Mouse (Mus musculus): ENCODE results near the gene Xrn2. TPM values are rescaled to one million over a fixed set of nuclear protein-coding genes. Genes with fewer than 3 reads are reported as not detected.
A peak's percentile ranks its signal among the peaks of the same experiment; 100 is the strongest.

Xrn2 gene
- 75.4 and 76.4 TPM in 2 replicates for polyA plus RNA-seq (2015; fragmentation: Nextera tagmentation; extraction: Ambion mirVana)

DNA sequence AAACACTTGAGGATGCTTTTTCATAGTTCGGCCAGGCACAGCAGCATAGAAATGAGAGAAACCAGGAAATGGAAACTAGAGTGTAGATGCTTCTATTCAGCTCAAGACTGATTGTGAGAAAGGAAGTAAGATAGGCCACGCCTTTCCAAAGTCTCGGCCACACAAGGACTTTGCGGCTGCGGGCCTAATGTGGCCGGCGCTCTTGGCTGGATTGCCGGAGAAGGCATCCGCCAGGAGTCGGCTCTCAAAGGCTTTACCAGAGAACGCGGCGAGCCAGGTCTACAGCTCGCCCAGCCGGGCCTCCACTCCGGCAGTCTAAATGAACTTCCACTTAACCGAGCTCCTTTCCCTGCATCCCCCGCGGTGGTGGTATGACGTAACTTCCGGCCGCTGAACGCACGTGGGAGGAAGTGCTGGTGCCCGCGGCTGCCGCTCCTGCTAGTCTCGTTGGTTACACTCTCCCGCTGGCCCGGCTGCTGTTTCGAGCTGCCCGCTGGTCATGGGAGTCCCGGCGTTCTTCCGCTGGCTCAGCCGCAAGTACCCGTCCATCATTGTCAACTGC, at the start of gene Xrn2:
Gene Xrn2, plus strand, starts transcription at position 374 of the 562 bp plus-strand sequence.
- H3K27ac ChIP-seq (ENCODE audit: low read length) = peak within 1 kb of the TSS; percentile 91
- under 1% methylated on average over 37 of the region's 37 CpGs for WGBS
- ATAC-seq = peak; percentile 98

DNA sequence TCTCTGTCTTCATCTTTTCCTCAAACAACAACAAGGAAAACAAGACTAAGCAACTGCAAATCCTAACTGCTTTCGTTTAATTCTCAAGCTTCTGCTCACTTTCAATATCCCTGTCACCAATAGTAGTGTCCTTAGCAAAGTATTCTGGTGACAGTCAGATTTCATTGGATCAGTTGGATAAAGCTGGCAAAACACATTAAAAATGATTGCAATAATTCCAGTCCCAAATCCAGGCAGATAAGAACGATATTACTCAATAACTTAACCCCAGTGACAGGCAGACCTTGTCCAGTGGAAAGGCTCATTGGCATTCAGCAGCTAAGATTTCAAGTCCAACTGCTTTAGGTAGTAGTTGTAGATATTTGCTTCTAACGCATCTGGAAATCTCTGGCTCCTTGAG, 37.8 kb upstream of the Xrn2 start:
- Histone ChIP-seq H3K4me2 (ENCODE audit: low read length) (no peak overlapping the region), H3K4me3 (ENCODE audit: low read depth, low read length) (no peak overlapping the region), H3K4me1 (ENCODE audit: control insufficient read depth, insufficient read depth, low read length) (no peaks in the 10 kb centered on the region), H3K36me3 (ENCODE audit: control insufficient read depth, insufficient read depth, low read length) (no peaks in the 10 kb centered on the region), H3K9me3 (replicated peaks; ENCODE audit: control insufficient read depth, low read length, poor library complexity, severe bottlenecking) (no peaks in the 10 kb centered on the region), H3K27ac (ENCODE audit: low read length) (no peak overlapping the region), H3K9ac (ENCODE audit: low read depth, low read length) (no peak overlapping the region), H3K27me3 (ENCODE audit: control insufficient read depth, insufficient read depth, low read depth, low read length) (no peaks in the 10 kb centered on the region)
- ATAC-seq = no peak
- 87% methylated on average over 3 of the region's 3 CpGs for WGBS

More for the DNA sequence above, at the start of gene Xrn2:
- no peaks in the 10 kb centered on the region for H3K27me3 ChIP-seq (ENCODE audit: control insufficient read depth, insufficient read depth, low read depth, low read length)
- H3K9me3 ChIP-seq (replicated peaks; ENCODE audit: control insufficient read depth, low read length, poor library complexity, severe bottlenecking) = no peaks in the 10 kb centered on the region
- H3K9ac ChIP-seq (ENCODE audit: low read depth, low read length) = peak within 1 kb of the TSS; percentile 93
- peak within 1 kb of the TSS; percentile 96 for H3K4me3 ChIP-seq (ENCODE audit: low read depth, low read length)
- peaks cover 26% of the 10 kb centered on the region for H3K4me1 ChIP-seq (ENCODE audit: control insufficient read depth, insufficient read depth, low read length)
- no peaks in the 10 kb centered on the region for H3K36me3 ChIP-seq (ENCODE audit: control insufficient read depth, insufficient read depth, low read length)
- H3K4me2 ChIP-seq (ENCODE audit: low read length) = peak within 1 kb of the TSS; percentile 77

DNA sequence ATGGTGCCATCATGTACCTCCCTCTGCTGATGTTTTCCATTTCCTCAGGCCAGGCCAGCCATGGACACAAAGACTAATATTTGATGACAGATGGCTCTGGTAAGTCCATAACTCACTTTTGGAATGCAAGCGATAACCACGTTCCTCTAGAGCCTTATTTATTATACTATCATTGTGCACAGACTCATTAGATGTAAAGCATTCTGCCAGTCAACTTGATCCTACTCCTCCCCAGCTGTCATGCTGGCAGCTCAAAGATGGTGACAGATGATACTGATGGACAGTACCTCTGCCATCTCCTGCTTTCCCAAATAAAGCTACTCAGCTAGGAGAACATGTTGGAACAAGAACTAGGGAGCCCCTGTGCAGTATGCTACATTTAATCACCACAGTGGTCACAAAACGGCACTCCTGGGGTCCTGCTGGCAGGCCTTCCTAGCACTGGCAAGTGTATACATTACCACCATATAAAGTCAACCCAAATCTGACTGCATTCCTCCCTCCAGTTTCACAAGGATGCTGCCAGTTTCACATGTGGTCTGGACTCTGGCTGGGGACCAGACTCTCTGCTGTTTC, 37.3 kb upstream of the Xrn2 start:
- no peak overlapping the region for H3K27ac ChIP-seq (ENCODE audit: low read length)
- no peak overlapping the region for H3K4me2 ChIP-seq (ENCODE audit: low read length)
- no peaks in the 10 kb centered on the region for H3K4me1 ChIP-seq (ENCODE audit: control insufficient read depth, insufficient read depth, low read length)
- no peak overlapping the region for H3K9ac ChIP-seq (ENCODE audit: low read depth, low read length)
- ATAC-seq = no peak
- H3K9me3 ChIP-seq (replicated peaks; ENCODE audit: control insufficient read depth, low read length, poor library complexity, severe bottlenecking) = no peaks in the 10 kb centered on the region
- 82% methylated on average over 3 of the region's 3 CpGs for WGBS
- H3K4me3 ChIP-seq (ENCODE audit: low read depth, low read length) = no peak overlapping the region
- no peaks in the 10 kb centered on the region for H3K27me3 ChIP-seq (ENCODE audit: control insufficient read depth, insufficient read depth, low read depth, low read length)
- H3K36me3 ChIP-seq (ENCODE audit: control insufficient read depth, insufficient read depth, low read length) = no peaks in the 10 kb centered on the region

DNA sequence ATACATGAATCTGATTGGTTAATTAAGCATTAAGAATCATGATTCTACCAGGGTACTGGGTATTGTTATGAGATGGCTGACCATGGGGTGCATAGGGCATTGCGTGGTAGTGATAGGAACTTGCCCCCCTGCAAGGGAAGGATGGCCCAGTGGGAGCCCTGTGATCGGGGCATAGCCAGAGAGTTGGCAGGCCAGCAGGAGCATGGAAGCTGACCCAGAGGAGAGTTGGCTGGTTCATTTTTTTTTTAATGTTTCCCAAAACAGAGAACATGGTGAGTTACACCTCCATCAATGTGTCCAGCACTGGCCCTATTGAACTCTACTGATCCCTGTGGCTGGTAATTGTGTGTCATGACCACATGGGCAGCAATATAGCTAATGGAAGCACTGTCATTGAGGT, 30.0 kb upstream of the Xrn2 start:
- WGBS = 97% methylated on average over 2 of the region's 2 CpGs
- Histone ChIP-seq H3K4me2 (ENCODE audit: low read length) (no peak overlapping the region), H3K9ac (ENCODE audit: low read depth, low read length) (no peak overlapping the region), H3K36me3 (ENCODE audit: control insufficient read depth, insufficient read depth, low read length) (no peaks in the 10 kb centered on the region), H3K27ac (ENCODE audit: low read length) (no peak overlapping the region), H3K27me3 (ENCODE audit: control insufficient read depth, insufficient read depth, low read depth, low read length) (no peaks in the 10 kb centered on the region), H3K4me3 (ENCODE audit: low read depth, low read length) (no peak overlapping the region), H3K4me1 (ENCODE audit: control insufficient read depth, insufficient read depth, low read length) (no peaks in the 10 kb centered on the region), H3K9me3 (replicated peaks; ENCODE audit: control insufficient read depth, low read length, poor library complexity, severe bottlenecking) (no peaks in the 10 kb centered on the region)
- ATAC-seq = no peak

DNA sequence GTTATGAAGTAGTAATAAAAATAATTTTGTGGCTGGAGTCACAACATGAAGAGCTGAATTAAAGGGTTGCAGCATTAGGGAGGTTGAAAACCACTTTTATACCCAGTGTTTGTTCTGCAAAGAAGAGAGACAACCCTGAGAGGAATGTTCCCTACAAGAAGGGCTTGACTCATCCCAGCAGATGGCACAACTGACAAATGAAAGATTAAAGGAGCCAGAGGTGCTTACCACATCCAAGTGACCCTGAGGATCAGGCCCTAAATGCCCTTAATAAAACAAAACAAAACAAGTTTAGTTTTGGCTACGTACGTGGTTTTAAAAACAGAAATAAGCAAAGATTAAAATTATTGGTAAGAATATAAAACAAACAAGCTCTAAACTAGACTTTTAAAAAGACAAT, 28.0 kb upstream of the Xrn2 start:
- Histone ChIP-seq H3K9ac (ENCODE audit: low read depth, low read length) (no peak overlapping the region), H3K36me3 (ENCODE audit: control insufficient read depth, insufficient read depth, low read length) (no peaks in the 10 kb centered on the region), H3K27me3 (ENCODE audit: control insufficient read depth, insufficient read depth, low read depth, low read length) (no peaks in the 10 kb centered on the region), H3K4me3 (ENCODE audit: low read depth, low read length) (no peak overlapping the region), H3K9me3 (replicated peaks; ENCODE audit: control insufficient read depth, low read length, poor library complexity, severe bottlenecking) (no peaks in the 10 kb centered on the region), H3K27ac (ENCODE audit: low read length) (no peak overlapping the region), H3K4me1 (ENCODE audit: control insufficient read depth, insufficient read depth, low read length) (no peaks in the 10 kb centered on the region), H3K4me2 (ENCODE audit: low read length) (no peak overlapping the region)
- ATAC-seq = no peak
- WGBS = 98% methylated on average over 2 of the region's 2 CpGs

DNA sequence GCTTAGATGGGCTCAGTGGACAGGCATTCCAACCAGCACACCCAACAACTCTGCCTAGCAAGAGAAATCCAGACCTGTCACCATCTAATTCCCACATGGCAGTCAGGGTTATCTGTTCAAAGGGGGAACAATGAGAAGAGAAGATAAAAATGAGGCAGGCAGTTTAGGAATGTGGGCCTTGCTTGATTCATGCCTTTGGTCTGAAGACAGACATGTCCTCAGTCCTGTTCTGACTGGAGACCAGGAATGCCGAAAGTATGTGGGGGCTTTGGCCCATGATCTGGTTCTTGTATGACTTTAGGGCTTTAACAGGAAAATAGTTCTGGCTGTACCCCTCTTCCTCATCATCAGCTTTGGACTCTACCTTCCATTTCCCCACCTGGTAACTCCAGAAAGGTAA, 27.0 kb upstream of the Xrn2 start:
- H3K9ac ChIP-seq (ENCODE audit: low read depth, low read length) = no peak overlapping the region
- H3K27ac ChIP-seq (ENCODE audit: low read length) = no peak overlapping the region
- no peaks in the 10 kb centered on the region for H3K4me1 ChIP-seq (ENCODE audit: control insufficient read depth, insufficient read depth, low read length)
- H3K27me3 ChIP-seq (ENCODE audit: control insufficient read depth, insufficient read depth, low read depth, low read length) = no peaks in the 10 kb centered on the region
- no peak overlapping the region for H3K4me3 ChIP-seq (ENCODE audit: low read depth, low read length)
- no peak overlapping the region for H3K4me2 ChIP-seq (ENCODE audit: low read length)
- H3K36me3 ChIP-seq (ENCODE audit: control insufficient read depth, insufficient read depth, low read length) = no peaks in the 10 kb centered on the region
- WGBS = 94% methylated on average over 1 of the region's 1 CpGs
- no peak for ATAC-seq
- H3K9me3 ChIP-seq (replicated peaks; ENCODE audit: control insufficient read depth, low read length, poor library complexity, severe bottlenecking) = no peaks in the 10 kb centered on the region

DNA sequence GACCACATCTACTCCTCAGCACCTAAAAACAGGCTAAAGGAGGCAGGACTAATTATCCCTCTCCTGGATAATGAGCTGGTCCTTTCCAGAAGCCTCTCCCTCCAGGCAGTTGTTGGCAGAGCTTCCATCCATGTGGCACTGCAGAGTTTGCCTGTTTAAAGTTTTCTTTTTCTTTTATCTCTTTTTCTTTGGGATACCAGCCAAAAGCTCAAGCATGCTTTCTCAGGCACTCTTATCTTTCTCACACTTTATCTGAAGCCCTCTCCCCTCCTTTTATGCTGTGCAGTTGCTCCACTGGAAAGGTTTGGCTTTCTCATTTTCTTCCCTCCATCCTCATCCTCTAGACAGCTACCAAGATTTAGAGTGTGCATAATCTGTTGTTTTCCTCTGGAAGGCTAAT, 26.4 kb upstream of the Xrn2 start:
- no peaks in the 10 kb centered on the region for H3K9me3 ChIP-seq (replicated peaks; ENCODE audit: control insufficient read depth, low read length, poor library complexity, severe bottlenecking)
- H3K4me1 ChIP-seq (ENCODE audit: control insufficient read depth, insufficient read depth, low read length) = no peaks in the 10 kb centered on the region
- H3K9ac ChIP-seq (ENCODE audit: low read depth, low read length) = no peak overlapping the region
- no peaks in the 10 kb centered on the region for H3K36me3 ChIP-seq (ENCODE audit: control insufficient read depth, insufficient read depth, low read length)
- no peak for ATAC-seq
- no peak overlapping the region for H3K4me3 ChIP-seq (ENCODE audit: low read depth, low read length)
- H3K27me3 ChIP-seq (ENCODE audit: control insufficient read depth, insufficient read depth, low read depth, low read length) = no peaks in the 10 kb centered on the region
- H3K4me2 ChIP-seq (ENCODE audit: low read length) = no peak overlapping the region
- no peak overlapping the region for H3K27ac ChIP-seq (ENCODE audit: low read length)

DNA sequence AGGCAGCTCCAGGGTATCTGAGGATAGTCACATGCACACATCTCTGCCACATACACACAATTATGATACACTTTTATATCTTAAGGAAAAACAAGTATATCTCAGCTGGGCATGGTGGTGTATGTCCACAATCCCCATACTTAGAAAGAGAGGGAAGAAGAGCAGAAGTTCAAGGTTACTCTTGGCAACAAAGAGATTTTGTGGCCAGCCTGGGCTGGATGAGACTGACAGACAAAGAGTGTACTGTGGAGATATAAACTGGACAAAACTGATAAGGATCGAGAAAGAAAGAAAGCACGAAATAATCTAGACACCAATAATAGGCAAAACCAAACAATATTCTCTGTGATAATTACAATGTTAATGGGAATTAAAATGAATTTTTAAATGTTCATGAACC, 5.5 kb upstream of the Xrn2 start:
- no peaks in the 10 kb centered on the region for H3K36me3 ChIP-seq (ENCODE audit: control insufficient read depth, insufficient read depth, low read length)
- no peak overlapping the region for H3K27ac ChIP-seq (ENCODE audit: low read length)
- no peaks in the 10 kb centered on the region for H3K27me3 ChIP-seq (ENCODE audit: control insufficient read depth, insufficient read depth, low read depth, low read length)
- H3K9me3 ChIP-seq (replicated peaks; ENCODE audit: control insufficient read depth, low read length, poor library complexity, severe bottlenecking) = no peaks in the 10 kb centered on the region
- no peak overlapping the region for H3K4me2 ChIP-seq (ENCODE audit: low read length)
- no peak overlapping the region for H3K4me3 ChIP-seq (ENCODE audit: low read depth, low read length)
- H3K4me1 ChIP-seq (ENCODE audit: control insufficient read depth, insufficient read depth, low read length) = peaks cover 9% of the 10 kb centered on the region
- H3K9ac ChIP-seq (ENCODE audit: low read depth, low read length) = no peak overlapping the region
- ATAC-seq = no peak
- WGBS = 98% methylated on average over 2 of the region's 2 CpGs

DNA sequence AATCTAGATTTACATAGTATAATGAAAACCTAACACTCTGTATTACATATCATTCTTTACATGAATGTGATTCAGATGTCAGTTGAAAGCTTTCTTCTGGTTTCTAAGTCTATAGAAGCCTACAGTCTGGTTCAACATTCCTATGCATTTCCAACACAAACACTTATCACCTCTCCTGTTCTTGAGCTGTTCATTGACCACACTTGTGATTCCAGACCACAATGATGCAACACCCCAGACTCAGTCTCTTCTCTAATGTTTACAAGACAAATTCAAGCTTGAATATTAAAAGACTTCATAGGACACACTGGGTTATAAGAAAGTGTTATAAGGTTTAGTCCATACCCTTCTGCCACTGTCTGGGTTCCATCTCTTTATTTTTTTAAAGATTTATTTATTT, 3.7 kb upstream of the Xrn2 start:
- Histone ChIP-seq H3K9ac (ENCODE audit: low read depth, low read length) (no peak overlapping the region), H3K4me1 (ENCODE audit: control insufficient read depth, insufficient read depth, low read length) (peaks cover 12% of the 10 kb centered on the region), H3K4me3 (ENCODE audit: low read depth, low read length) (no peak overlapping the region), H3K27ac (ENCODE audit: low read length) (no peak overlapping the region), H3K36me3 (ENCODE audit: control insufficient read depth, insufficient read depth, low read length) (no peaks in the 10 kb centered on the region), H3K9me3 (replicated peaks; ENCODE audit: control insufficient read depth, low read length, poor library complexity, severe bottlenecking) (no peaks in the 10 kb centered on the region), H3K27me3 (ENCODE audit: control insufficient read depth, insufficient read depth, low read depth, low read length) (no peaks in the 10 kb centered on the region), H3K4me2 (ENCODE audit: low read length) (no peak overlapping the region)
- ATAC-seq = no peak
